Mouse (Mus musculus): ENCODE data around the gene Fbxw18. TPM values are rescaled to one million over a fixed set of nuclear protein-coding genes. Genes with fewer than 3 reads are reported as not detected.

The Fbxw18 gene
- not detected in 2 replicates for polyA plus RNA-seq (2012; rRNA removed; ENCODE audit: low replicate concordance)

GRCm38 (mm10) chr9:109702600-109702999, at the start of gene Fbxw18:
Gene Fbxw18 (minus strand): TSS chr9:109702700.

GRCm38 (mm10) chr9:109745989-109746388, 43.5 kb upstream of the Fbxw18 start, which contains the start of gene Fbxw26:
Gene Fbxw26 (minus strand): TSS chr9:109746089.

GRCm38 (mm10) chr9:109664552-109664951, 37.9 kb downstream of the Fbxw18 start, which contains the start of gene Fbxw25:
Gene Fbxw25 (minus strand): TSS chr9:109664652.

Other genes with a start within 250 kb of the Fbxw18 start
- gene Fbxw19, start 206.8 kb downstream of the Fbxw18 start, polyA plus RNA-seq (2012; rRNA removed; ENCODE audit: low replicate concordance), result not detected in 2 replicates
- gene Fbxw15, start 134.4 kb downstream of the Fbxw18 start, polyA plus RNA-seq (2012; rRNA removed; ENCODE audit: low replicate concordance), result not detected in 2 replicates
- gene Fbxw24, start 76.6 kb downstream of the Fbxw18 start, polyA plus RNA-seq (2012; rRNA removed; ENCODE audit: low replicate concordance), result not detected in 2 replicates
- gene Fbxw25, start 38.0 kb downstream of the Fbxw18 start, polyA plus RNA-seq (2012; rRNA removed; ENCODE audit: low replicate concordance), result not detected in 2 replicates
- not detected in 2 replicates for gene Fbxw26, start 43.4 kb upstream of the Fbxw18 start, polyA plus RNA-seq (2012; rRNA removed; ENCODE audit: low replicate concordance)
- gene Fbxw27, start 88.0 kb upstream of the Fbxw18 start, polyA plus RNA-seq (2012; rRNA removed; ENCODE audit: low replicate concordance), result not detected in 2 replicates
- not detected in 2 replicates for gene Spink8, start 109.6 kb upstream of the Fbxw18 start, polyA plus RNA-seq (2012; rRNA removed; ENCODE audit: low replicate concordance)
- 14.4 and 14.7 TPM in 2 replicates for gene Nme6, start 130.0 kb upstream of the Fbxw18 start, polyA plus RNA-seq (2012; rRNA removed; ENCODE audit: low replicate concordance)
- gene Camp, start 146.9 kb upstream of the Fbxw18 start, polyA plus RNA-seq (2012; rRNA removed; ENCODE audit: low replicate concordance), result 0.22 TPM in 1 of 2 replicates, not detected in the other
- 13.4 and 20.7 TPM in 2 replicates for gene Cdc25a, start 172.9 kb upstream of the Fbxw18 start, polyA plus RNA-seq (2012; rRNA removed; ENCODE audit: low replicate concordance)
- gene Map4, start 228.8 kb upstream of the Fbxw18 start, polyA plus RNA-seq (2012; rRNA removed; ENCODE audit: low replicate concordance), result 139 and 232 TPM in 2 replicates